Mouse (Mus musculus): ENCODE measurements around the gene Prkx. TPM values are rescaled to one million over a fixed set of nuclear protein-coding genes. Genes with fewer than 3 reads are reported as not detected.

Prkx gene
- total RNA-seq (2014; rRNA removed) (20.9 and 27.4 TPM in 2 replicates), polyA plus RNA-seq (2015; fragmentation: Nextera tagmentation; extraction: Ambion mirVana) (18.2 and 21.7 TPM in 2 replicates)

- ATAC-seq (peak; percentile 86), DNase-seq (peak; percentile 79)
- Histone ChIP-seq H3K4me2 (ENCODE audit: low read depth) (peak within 1 kb of the TSS; percentile 57), H3K27me3 (ENCODE audit: insufficient read depth, low read length) (no peaks in the 10 kb centered on the region), H3K27ac (ENCODE audit: low read depth, low read length) (peak within 1 kb of the TSS; percentile 87), H3K9me3 (ENCODE audit: low read length) (no peaks in the 10 kb centered on the region), H3K4me1 (ENCODE audit: insufficient read depth) (no peaks in the 10 kb centered on the region), H3K36me3 (ENCODE audit: insufficient read depth) (no peaks in the 10 kb centered on the region), H3K4me3 (ENCODE audit: low read depth, low read length) (peak within 1 kb of the TSS; percentile 56), H3K9ac (peak within 1 kb of the TSS; percentile 60)
- whole genome bisulfite sequencing: 29% methylated on average over 18 of the region's 19 CpGs
- no peak for TF ChIP-seq CTCF (IDR thresholded peaks at IDR 0.05; ENCODE audit: low read depth)
These were observed at the start of gene Prkx for GRCm38 (mm10) chrX:77796238-77796835. Prkx (minus strand) TSS chrX:77796278.

GRCm38 (mm10) chrX:77812031-77812430, 16.0 kb upstream of the Prkx start:
- 61% methylated on average over 6 of the region's 6 CpGs for WGBS
- no peak overlapping the region for H3K9ac ChIP-seq
- H3K27ac ChIP-seq (ENCODE audit: low read depth, low read length): no peak overlapping the region
- no peak overlapping the region for H3K4me2 ChIP-seq (ENCODE audit: low read depth)
- H3K36me3 ChIP-seq (ENCODE audit: insufficient read depth): no peaks in the 10 kb centered on the region
- no peak for ATAC-seq
- H3K27me3 ChIP-seq (ENCODE audit: insufficient read depth, low read length): no peaks in the 10 kb centered on the region
- no peaks in the 10 kb centered on the region for H3K9me3 ChIP-seq (ENCODE audit: low read length)
- peak; percentile 1 for DNase-seq
- H3K4me1 ChIP-seq (ENCODE audit: insufficient read depth): no peaks in the 10 kb centered on the region
- TF ChIP-seq CTCF (IDR thresholded peaks at IDR 0.05; ENCODE audit: low read depth): peak; percentile 25
- H3K4me3 ChIP-seq (ENCODE audit: low read depth, low read length): no peak overlapping the region

- Histone ChIP-seq H3K27ac (ENCODE audit: low read depth, low read length) (peak overlapping the region; percentile 45; the same call in 1 of the 2 replicates), H3K4me3 (ENCODE audit: low read depth, low read length) (peak overlapping the region; percentile 32), H3K4me1 (ENCODE audit: insufficient read depth) (no peaks in the 10 kb centered on the region), H3K9me3 (ENCODE audit: low read length) (no peaks in the 10 kb centered on the region), H3K4me2 (ENCODE audit: low read depth) (peak overlapping the region; percentile 35), H3K9ac (peak overlapping the region; percentile 35; the same call in 1 of the 2 replicates), H3K36me3 (ENCODE audit: insufficient read depth) (no peaks in the 10 kb centered on the region), H3K27me3 (ENCODE audit: insufficient read depth, low read length) (no peaks in the 10 kb centered on the region)
- peak; percentile 75 for TF ChIP-seq CTCF (IDR thresholded peaks at IDR 0.05; ENCODE audit: low read depth)
- WGBS: 28% methylated on average over 17 of the region's 17 CpGs
- DNase-seq: peak; percentile 73
- peak; percentile 92 for ATAC-seq
These were observed 14.6 kb upstream of the Prkx start for GRCm38 (mm10) chrX:77810608-77811206.

- H3K4me3 ChIP-seq (ENCODE audit: low read depth, low read length): no peak overlapping the region
- no peak overlapping the region for H3K4me2 ChIP-seq (ENCODE audit: low read depth)
- no peaks in the 10 kb centered on the region for H3K9me3 ChIP-seq (ENCODE audit: low read length)
- no peak overlapping the region for H3K27ac ChIP-seq (ENCODE audit: low read depth, low read length)
- ATAC-seq (no peak), DNase-seq (peak; percentile 25)
- H3K27me3 ChIP-seq (ENCODE audit: insufficient read depth, low read length): no peaks in the 10 kb centered on the region
- TF ChIP-seq CTCF (IDR thresholded peaks at IDR 0.05; ENCODE audit: low read depth): peak; percentile 56
- no peaks in the 10 kb centered on the region for H3K4me1 ChIP-seq (ENCODE audit: insufficient read depth)
- H3K9ac ChIP-seq: no peak overlapping the region
- H3K36me3 ChIP-seq (ENCODE audit: insufficient read depth): no peaks in the 10 kb centered on the region
- 33% methylated on average over 2 of the region's 2 CpGs for WGBS
These were observed 12.5 kb upstream of the Prkx start for GRCm38 (mm10) chrX:77808602-77809001.

- Histone ChIP-seq H3K27ac (ENCODE audit: low read depth, low read length) (no peak overlapping the region), H3K9ac (no peak overlapping the region), H3K9me3 (ENCODE audit: low read length) (no peaks in the 10 kb centered on the region), H3K36me3 (ENCODE audit: insufficient read depth) (no peaks in the 10 kb centered on the region), H3K4me1 (ENCODE audit: insufficient read depth) (no peaks in the 10 kb centered on the region), H3K4me2 (ENCODE audit: low read depth) (no peak overlapping the region), H3K27me3 (ENCODE audit: insufficient read depth, low read length) (no peaks in the 10 kb centered on the region), H3K4me3 (ENCODE audit: low read depth, low read length) (no peak overlapping the region)
- WGBS: 81% methylated on average over 2 of the region's 2 CpGs
- TF ChIP-seq CTCF (IDR thresholded peaks at IDR 0.05; ENCODE audit: low read depth): no peak
- no peak for DNase-seq
- ATAC-seq: no peak
These were observed 6.2 kb upstream of the Prkx start for GRCm38 (mm10) chrX:77802293-77802692.

GRCm38 (mm10) chrX:77801543-77801942, 5.5 kb upstream of the Prkx start:
- TF ChIP-seq CTCF (IDR thresholded peaks at IDR 0.05; ENCODE audit: low read depth): no peak
- no peaks in the 10 kb centered on the region for H3K4me1 ChIP-seq (ENCODE audit: insufficient read depth)
- no peaks in the 10 kb centered on the region for H3K27me3 ChIP-seq (ENCODE audit: insufficient read depth, low read length)
- no peaks in the 10 kb centered on the region for H3K36me3 ChIP-seq (ENCODE audit: insufficient read depth)
- H3K9ac ChIP-seq: no peak overlapping the region
- no peak for DNase-seq
- H3K27ac ChIP-seq (ENCODE audit: low read depth, low read length): no peak overlapping the region
- H3K9me3 ChIP-seq (ENCODE audit: low read length): no peaks in the 10 kb centered on the region
- H3K4me2 ChIP-seq (ENCODE audit: low read depth): no peak overlapping the region
- H3K4me3 ChIP-seq (ENCODE audit: low read depth, low read length): no peak overlapping the region
- no peak for ATAC-seq
- 63% methylated on average over 1 of the region's 1 CpGs for WGBS

- Histone ChIP-seq H3K4me2 (ENCODE audit: low read depth) (no peak overlapping the region), H3K27me3 (ENCODE audit: insufficient read depth, low read length) (no peaks in the 10 kb centered on the region), H3K9me3 (ENCODE audit: low read length) (no peaks in the 10 kb centered on the region), H3K27ac (ENCODE audit: low read depth, low read length) (no peak overlapping the region), H3K9ac (no peak overlapping the region), H3K4me3 (ENCODE audit: low read depth, low read length) (no peak overlapping the region), H3K36me3 (ENCODE audit: insufficient read depth) (no peaks in the 10 kb centered on the region), H3K4me1 (ENCODE audit: insufficient read depth) (no peaks in the 10 kb centered on the region)
- 88% methylated on average over 3 of the region's 3 CpGs for WGBS
- ATAC-seq: no peak
- no peak for TF ChIP-seq CTCF (IDR thresholded peaks at IDR 0.05; ENCODE audit: low read depth)
- no peak for DNase-seq
These were observed 3.5 kb upstream of the Prkx start for GRCm38 (mm10) chrX:77799554-77799953.
